Mouse (Mus musculus) cerebellum, postnatal 36 days (tissue): ENCODE data around the gene Tenm3.
A peak's percentile ranks its signal among the peaks of the same experiment; 100 is the strongest.

ENCODE experiments used
- DNase-seq, 2 experiments: peaks; one replicate each; pipeline ENCODE4 v3.0.0; 2021 to 2022; ENCODE audit warnings: mixed read lengths in 2 of 2

Tenm3 gene

DNA sequence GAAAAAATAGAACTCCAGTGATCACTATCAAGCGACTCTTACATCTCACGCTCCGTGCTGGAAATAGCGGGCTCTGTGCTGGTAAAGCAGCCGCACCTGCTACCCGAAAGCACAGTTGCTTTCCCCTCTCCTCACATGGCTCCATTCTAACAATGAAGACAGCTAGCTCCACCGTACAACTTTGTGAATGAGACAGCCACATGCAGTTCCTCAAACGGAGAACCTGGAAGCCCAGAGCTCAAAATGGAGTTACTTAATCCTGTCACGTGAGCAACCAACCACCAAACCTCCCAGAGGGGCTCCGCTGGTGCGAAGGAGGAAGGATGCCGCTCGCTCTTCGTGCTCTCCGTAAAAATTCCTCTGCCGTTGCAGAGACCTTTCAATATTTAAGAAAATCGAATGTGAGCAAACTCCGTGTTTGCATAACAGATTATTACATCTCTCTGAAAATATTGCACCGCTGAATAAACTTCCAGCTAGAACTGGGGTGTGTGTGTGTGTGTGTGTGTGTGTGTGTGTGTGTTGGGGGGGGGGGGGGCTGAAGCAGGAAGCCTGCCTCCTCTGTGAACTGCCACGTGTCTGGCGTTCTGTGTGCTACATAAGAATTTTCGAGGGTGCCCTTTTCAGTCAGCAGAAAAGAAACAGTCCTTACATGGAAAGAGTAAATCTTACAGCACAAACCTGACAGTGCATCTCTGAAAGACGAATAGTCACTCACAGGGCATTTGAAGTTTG lies 103.4 kb downstream of the Tenm3 start:
- DNase-seq: no peak

DNA sequence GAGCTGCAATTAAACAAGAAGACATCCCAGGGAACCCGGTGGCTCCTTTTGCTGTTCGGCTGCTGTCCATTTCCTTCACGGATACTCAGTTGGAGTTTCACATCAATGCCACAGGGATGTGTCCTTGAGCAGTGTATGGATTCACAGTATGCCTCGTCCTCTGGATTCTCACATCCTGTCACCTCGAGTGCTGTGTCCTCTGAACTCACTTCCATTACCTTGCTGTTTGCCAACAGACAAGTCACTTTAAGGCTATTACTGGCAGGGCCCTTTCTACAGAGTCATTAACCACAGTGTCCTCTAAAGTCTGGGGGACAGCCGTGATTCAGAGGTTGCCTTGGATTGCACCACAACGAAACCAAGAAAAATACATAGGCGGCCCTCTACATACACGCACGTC lies 110.0 kb downstream of the Tenm3 start:
- DNase-seq: no peak

DNA sequence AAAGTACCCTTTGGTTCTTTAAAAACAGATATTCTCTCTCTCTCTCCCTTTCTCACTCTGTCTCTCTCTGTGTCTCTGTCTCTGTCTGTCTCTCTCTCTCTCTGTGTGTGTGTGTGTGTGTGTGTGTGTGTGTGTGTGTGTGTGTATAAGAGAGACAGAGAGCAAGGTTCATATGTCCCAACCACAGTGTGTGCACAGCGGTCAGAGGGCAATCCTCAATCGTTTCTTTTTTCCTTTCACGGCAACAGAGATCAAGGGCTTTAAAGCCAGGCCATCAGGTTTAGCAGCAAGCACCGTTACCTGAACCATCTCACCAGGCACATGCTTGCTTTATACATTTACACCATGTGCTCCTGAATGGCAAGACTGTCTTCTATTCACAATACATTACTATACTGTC lies 110.7 kb downstream of the Tenm3 start:
- no peak for DNase-seq

DNA sequence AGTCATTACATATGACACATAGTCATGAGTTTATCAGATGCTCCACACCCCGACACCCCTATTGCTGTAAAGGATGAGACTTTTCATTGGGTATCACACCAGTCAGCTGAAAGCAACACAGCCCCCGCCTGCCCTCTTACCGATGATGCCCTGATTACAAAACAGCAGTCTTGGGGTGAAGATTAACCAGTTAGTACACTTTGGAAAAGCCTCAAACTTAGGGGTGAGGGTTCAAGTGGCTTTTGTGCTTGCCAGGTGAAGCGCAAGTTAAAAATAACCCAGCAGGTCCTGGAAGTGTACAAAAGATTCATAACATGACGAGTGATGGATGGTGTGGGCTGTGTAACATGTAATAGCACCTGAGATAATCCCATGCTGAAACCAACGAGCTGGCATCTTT lies 113.0 kb downstream of the Tenm3 start:
- DNase-seq: no peak

DNA sequence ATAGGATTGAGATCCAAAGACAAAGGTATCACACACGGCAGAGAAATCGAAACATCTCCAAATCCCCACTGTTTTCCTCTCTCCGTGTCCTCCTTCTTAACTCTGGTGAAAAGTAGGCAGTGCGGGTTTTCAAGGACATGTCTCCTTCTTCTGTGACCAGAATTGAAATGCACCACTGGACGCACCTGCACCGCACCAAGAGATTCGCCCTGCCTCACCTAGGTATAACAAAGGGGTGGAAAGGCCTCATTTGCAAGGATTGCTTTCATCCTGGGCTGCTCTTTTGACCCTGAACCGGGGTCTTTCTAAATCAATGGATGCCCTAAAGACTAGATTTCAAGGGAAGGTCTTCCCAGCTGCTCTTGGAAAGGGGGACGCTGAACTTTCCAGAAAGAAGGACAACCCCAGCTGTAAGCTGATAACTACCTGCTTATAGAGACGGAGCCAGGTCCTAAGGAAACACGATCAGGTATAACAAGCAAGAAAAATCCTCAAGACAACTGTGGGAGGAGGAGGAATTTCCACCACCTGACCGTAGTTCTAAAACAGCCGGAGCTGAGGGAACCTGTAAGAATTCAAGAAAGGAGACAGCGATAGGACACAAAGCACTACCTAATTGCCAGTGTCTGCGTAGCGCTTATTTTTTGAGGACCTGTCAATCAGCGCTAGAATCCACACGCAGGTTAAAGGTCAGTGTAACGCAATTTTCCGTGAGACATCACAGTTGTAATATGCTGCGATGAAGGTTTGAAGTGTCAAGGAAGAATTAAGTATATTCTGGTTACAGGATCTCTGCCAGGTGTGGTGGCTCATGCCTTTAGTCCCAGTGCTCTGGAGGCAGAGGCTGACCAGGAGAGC lies 114.7 kb downstream of the Tenm3 start:
- no peak for DNase-seq

DNA sequence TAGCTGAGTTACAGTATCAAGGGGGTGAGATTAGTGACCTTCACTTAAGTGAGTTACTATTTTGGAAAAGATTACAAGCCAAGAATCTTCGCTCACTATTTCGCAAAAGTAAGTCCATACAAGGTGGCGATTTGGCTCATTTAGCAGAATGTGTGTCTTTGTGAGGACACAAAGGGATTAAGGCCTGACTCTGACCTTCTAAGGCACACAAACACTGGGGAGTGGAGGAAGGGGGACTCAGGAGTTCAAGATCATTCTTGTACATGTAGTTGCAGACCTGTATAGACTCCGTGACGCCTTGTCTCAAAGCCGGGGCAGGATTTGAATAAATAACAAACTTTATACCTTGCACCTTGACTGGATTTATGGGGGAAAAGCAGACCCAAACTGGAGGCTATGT lies 115.7 kb downstream of the Tenm3 start:
- no peak for DNase-seq

DNA sequence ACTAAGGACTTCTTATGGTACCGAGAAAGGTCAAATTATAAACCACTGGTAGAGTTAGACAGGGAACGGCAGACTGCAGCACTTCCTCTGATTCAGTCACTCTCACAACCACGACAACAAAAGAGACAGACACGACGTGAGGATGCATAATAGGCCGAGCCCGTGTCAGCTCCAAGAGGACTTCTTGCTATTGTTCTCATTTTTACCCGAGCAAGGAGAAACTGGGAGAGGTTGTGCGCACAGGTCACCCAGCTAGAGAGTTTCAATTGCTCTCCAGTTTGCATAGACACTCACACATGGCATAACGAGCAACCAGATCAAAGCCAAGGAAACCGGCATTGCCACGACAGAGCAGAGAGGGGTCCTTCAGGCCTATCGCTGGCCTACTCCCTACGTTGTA lies 121.0 kb downstream of the Tenm3 start:
- DNase-seq: no peak

DNA sequence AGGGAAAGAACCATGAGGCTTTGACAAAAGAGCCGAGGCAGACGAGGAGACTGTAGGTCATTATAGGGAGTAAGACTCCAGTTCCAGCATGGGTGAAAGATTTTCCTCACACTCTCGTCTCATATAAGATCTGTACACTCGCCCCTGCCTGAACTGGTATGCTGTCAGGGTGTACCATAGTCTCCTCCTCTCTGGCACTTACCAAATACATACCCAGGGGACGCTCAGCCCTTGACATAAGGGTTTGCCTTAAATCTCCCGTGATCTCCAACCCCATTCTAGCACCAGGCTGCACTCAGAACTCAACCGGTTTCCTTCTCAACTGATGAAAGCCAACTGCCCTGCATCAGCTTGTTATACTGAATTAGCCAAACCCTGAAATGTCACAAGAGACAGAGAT lies 121.4 kb downstream of the Tenm3 start:
- DNase-seq: no peak

DNA sequence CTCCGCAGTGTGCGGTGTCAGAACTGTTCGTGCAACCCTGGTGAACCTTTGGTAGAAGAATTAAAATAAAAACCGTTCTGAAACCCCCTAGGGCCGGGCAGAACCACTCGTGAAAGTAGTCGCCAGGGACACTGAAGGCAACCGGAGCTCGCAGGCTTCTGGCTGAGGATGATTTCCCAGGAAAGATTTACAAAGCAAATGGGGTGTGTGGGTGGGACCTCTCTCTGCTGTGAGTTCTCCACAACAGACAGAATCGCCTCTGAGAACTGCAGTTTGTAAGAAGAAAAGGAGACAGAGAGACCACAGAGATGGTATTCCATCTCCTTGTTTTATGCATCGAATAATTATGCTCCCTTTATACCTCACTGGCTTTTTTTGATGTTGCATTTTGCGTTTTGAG lies 122.4 kb downstream of the Tenm3 start:
- no peak for DNase-seq

DNA sequence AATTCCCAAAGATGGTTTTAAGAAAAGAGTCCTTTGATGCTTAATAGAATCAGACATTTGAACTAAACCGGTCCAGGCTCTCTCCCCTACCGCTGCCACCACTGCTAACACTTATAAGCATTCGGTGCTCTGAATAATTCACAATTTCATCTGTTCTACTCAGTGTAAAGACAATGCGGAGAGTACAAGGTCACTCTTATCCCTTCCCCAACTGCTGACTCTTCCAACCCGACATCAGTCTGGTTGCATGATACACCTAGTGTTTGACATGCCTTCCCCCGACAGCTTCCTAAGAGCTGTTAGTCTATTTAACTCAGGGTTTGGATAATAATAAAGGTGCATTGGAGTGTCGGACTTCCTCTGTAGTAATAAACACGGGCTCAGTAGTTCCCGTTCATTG lies 128.1 kb downstream of the Tenm3 start:
- DNase-seq: no peak

DNA sequence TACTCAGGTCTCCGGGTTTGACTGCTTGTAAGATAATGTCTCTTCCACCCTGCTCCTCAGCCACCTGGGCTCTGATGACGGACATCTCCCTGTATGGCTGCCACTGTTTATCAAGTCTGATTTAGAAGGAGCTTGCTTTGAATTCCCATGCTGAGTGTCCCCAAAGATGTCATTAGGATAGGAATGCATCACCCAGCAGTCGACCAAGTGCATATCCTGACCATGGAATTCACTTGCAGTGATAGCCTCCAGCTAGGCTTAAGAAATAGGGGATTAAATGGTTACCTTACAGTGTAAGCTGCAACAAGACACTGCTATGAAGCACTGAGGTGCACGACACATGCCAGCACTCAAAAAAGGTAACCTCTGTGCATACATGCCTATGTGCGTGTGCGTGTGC lies 137.1 kb downstream of the Tenm3 start:
- DNase-seq: no peak

DNA sequence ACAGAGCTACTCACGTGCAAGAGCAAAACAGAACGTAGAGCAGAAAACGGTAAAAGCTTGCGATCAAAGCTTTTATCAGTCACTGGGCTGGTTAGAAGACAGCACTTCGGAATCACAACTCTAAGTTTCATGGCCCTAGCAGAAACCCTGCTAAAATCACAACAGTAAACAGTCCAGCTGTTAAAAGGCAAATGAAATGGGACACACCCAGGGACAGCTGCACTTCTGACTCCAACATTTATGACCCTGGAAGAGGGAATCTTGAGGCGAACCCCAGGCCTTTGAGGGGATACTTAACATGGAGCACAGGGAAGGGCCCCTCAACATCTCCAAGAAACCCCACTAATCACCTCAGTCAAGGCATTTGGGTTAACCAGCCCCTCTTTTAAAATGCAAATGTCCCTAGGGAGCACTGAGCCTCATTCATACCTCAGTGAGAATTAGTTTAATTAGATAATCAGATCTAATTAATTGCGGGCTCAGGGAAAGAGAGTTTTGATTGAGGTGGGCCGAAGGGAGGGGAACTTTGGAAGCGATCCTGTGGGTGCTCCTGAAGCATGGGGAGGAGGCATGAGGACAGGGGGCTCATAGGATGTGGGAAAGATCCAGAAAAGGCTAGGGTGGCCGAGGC lies 138.8 kb downstream of the Tenm3 start:
- DNase-seq: no peak

DNA sequence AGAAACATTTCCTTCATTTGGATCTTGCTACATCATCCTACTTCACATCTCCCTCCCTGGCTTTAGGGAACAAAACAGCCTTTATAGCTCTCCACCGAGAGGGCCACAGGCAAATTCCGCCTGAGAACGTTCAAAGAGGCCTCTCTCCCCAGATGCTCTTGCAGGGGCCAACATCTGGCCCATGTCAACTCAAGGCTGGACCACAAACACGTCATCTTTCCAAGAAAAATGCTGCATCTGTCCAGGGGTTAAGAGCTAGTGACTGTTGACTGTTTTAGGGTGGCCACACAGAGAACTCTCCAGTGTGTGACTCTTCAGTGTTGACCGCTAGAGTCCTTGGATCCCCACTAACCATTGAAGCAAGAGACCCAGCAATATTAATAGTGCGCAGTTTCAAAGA lies 139.3 kb downstream of the Tenm3 start:
- no peak for DNase-seq

DNA sequence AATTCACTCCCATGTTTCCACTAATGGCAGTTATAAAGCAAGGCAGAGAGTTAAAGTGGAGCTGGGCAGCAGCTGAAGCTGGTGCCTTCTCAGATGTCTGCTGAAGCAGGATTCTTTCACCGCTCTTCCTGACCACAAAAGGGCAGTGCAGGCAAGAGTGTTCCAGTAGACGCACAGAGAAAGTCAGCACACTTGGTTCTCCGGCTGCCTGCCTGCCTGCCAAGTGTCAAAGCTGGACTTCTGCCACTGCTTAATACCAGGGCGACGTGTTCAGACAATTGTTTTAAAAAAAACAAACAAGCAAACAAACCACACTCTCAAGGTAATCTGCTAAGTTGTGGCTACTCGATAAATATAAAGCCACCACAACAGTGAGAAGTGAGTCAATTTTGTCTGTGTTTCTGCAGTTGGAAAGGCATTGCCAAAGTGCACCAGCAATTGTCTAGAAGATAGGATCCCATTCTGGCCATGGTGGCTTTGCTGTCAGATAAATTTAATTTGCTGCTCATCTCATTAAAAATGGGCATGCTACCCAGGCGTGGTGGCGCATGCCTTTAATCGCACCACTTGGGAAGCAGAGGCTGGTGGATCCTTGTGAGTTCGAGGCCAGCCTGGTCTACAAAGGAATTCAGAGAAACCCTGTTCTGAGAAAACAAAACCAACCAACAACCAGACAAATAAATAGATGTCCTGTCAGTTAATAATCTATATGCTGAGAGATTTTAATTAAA lies 152.9 kb downstream of the Tenm3 start:
- DNase-seq: peak in 1 of 2 experiments; percentile 4

DNA sequence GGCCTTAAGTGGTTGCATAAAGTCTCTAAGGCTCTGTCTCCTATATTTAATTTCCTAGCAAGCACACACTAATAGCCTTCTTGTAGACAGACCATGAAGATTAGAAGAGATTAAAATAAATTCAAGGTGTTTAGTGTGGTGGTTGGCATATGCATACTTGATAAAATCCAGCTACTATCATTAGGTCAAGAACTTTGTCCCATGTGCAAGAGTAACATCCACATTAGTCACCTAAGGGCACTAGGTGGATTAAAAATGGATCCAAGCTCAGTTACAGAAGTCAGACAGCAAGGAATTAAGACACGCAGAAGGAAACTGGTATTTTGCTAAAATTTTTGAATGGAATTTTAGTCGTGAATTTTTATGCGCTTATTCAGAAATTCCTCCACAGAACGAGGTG lies 155.0 kb downstream of the Tenm3 start:
- no peak for DNase-seq

DNA sequence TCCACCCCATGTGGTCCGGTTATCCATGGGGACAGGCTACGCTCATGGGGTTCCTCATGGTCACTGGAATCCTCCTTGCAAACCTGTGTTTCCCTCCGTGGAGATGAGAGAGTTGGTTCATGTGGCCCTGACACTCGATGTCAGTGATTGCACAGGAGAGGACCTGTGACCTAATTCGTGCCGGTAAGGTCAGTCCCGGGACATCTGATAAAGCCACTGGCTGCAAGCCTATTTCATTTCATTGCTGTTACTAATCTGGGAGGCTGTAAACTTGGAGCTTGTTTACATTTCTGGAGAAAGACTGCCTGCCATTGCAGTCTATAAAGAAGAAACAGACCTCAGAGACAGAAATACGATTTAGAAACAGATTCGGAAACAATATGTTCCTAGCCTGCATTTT lies 155.6 kb downstream of the Tenm3 start:
- no peak for DNase-seq

DNA sequence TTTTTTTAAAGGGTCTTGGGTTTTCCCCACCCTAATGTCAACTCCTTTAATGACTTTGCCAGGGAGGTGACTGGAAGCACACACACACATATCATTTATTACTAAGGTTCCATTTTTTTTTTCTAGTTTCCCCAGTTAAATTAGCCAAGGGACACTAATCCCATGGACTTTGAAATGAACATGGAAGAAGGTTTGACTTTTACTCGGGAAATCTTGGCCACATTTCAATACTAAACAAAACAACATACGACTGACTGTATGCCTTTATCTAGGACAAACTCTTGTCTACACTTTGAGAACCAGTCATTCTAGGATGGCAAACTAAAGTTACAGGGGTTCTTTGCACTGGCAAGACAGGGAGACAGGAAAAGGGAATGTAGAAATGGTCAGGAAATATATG lies 170.3 kb downstream of the Tenm3 start:
- DNase-seq: no peak

DNA sequence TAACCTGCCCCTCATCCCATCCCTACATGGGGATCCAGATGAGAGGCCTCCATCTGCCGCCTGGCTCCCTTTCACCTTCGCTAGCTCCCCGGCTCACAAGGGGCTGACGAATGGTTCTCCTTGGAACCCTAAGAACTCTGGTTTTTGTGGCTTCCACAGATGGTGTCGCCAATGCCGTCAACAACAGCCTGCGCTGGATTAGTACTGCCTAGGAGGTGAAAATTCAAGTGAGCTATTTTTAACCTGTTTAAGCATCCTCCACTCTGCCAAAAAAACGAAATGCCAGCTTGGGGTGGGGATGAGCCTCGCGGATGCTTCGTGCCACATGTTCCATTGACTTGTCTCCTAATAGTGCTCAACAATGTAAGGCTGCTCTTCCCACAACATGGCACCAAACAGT lies 171.3 kb downstream of the Tenm3 start:
- no peak for DNase-seq

DNA sequence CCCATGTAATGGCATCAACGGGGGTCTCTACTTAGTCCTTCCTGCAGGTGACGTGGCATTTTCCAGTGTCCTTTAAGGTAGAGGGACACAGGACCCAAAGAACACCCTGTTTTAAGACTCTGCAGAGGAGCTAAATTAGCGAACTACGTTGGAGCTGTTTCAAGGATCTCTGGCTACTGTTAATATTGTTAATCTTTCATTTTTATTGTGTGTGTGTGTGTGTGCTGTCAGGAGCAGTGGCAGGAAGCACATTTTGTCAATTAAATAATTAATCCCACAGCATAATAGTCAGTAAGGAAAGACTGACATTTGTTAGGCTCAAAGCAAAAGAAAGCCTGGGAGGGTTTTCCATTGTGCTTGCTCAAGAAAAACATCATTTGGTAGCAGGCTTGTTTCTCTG lies 172.4 kb downstream of the Tenm3 start:
- no peak for DNase-seq

DNA sequence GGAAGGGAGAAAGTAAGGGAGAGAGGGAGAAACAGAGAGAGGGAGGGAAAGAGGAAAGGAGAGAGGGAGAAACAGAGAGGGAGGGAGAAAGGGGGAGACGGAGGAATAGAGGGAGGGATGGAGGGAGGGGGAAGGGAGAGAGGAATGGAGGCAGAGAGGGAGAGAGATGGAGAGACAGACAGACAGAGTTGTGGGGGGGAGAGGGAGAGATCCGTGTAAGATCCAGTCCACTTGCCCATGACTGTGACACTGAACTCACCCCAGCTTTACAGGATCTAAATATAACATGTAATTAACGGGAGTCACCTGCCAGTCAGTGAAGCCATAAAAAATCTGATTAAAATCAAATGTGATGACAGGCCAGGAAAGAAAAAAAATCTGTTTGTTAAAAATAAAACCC lies 172.9 kb downstream of the Tenm3 start:
- no peak for DNase-seq

DNA sequence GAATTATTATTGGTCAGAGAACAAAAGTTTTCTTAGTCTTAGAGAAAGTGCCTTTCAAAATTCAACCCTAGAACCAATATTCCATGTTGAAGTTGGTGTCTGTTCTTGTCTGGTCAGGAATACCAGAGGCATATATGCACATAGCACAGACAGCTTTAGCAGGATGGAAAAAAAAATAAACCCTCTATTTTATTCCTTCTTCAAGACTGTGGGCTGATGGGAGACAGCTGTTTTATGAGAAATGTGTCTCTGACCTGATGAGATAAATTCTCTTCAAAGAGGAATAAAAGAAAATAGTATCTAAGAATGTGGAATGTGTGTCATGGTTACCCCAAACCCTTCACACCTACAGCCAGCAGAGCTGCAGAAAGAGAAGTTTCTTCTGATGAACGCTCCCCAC lies 173.4 kb downstream of the Tenm3 start:
- no peak for DNase-seq

DNA sequence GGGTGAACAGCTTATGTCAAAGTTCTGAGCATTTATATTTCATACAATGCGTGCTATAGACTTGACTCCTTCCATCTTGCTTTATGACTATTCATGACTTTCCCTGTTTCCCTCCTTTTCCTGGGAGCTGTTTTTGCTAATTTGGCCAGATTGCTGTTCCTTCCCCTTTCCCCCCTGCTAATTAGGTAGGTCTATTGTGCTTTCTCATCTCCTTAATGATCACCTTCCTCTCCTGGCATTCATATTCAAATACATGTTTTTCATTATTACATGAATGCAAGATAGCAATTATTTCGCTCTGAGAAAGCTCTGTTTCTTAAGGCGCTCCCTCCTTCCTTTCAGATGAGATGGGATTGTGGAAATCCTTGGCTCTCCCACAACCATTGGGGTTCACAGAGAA lies 178.6 kb downstream of the Tenm3 start:
- no peak for DNase-seq

DNA sequence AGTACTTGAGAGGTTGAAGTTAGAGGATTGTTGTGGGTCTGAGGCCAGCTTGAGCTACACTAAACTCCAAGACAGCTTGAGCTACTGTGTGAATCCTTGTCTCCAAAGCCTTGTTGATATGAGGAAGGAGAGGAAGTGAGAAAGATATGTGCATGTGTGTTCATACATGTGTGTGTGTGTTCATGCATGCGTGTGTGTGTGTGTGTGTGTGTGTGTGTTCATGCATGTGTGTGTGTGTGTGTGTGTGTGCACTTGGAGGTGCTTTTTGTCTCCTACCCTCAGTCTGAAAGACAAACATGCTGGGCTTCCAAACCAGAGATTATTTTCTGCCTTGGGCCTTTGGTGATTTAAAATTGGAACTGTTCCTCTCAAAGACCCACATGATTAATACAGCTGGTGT lies 184.5 kb downstream of the Tenm3 start:
- DNase-seq: no peak
